Mouse (Mus musculus) cerebellum, postnatal 4 days (tissue): ENCODE results near the gene Gm13088.
"Not testable (repeated sequence)": the region's sequence is repeated elsewhere in the genome, so short reads cannot be mapped to it uniquely, and the experiment has no call there.

Experiments
- DNase-seq, 2 experiments: peaks; one replicate each; pipeline ENCODE4 v3.0.0; 2022; ENCODE audit warnings: low spot score in 2 of 2, mixed read lengths in 1 of 2

Gene Gm13088

GRCm38 (mm10) chr4:143657146-143657545 lies at the start of gene Gm13088:
Gene Gm13088, minus strand, starts transcription at chr4:143657246.
- not testable (repeated sequence) for DNase-seq

DNA sequence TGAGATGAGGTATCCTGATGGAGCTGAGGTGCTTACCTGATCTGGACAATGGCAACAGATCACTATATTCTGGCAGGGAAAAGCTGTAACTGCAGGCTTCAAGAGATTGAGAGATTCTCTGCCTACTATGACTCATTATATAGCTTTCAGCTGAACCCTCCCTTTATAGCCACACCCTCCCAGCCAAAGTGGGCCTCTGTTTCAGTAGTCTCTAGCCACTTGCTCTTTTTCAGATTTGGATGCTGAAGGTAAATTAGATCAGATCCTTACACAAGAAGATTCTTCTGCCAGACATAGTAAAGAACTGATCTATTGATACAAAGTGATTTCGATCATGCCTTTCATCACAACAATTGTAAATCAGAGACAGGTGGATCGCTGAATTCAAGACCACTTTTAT lies 45.6 kb upstream of the Gm13088 start, which contains the start of gene Gm13089:
Gene Gm13089 (minus strand): TSS at position 101 of the 400 bp plus-strand sequence.
- no peak for DNase-seq

DNA sequence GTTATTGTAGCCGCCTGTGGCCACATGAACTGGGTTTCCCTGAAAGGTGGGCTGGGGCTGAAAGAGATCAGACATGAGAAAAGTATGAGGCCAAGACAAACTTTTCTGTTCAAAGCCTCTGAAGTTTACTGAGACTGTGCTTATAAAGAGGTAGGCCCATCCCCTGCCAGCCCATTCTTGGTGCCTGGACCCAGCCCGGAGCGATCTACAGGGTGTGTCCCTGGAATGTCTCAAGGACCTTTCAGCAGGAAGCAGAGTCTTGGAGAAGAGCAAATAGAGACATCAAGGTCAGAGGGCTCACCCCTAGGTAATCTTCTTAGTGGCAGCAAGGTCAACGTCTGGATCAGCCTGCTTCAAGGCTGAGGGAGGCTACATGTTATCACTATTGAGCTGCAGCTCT lies 38.9 kb downstream of the Gm13088 start:
- DNase-seq, result not testable (repeated sequence)

- not testable (repeated sequence) for DNase-seq
Observed at GRCm38 (mm10) chr4:143614703-143615102, 42.3 kb downstream of the Gm13088 start, which contains the start of gene Gm13083. Gene Gm13083, plus strand, starts transcription at chr4:143615003.

DNA sequence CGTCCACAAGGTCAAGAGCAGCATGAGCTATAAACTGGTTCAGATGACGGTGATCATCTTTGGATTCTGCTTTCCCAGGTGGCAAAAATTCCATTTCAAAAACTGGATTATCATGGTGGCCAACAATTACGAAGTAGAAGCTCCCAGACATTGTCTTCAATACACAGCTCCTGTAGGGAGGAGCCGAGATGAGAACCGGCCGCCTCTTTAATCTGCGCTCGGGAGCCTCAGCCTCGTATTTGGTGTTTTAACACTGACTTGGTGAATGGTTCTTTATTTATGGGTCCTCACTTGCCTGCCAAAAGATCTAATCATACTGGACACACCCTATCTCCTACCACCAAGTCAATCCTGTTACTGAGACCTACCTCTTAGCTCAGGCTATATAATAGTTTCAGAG lies 45.1 kb downstream of the Gm13088 start:
- not testable (repeated sequence) for DNase-seq
